Mouse (Mus musculus) lung, postnatal 4 days (tissue): ENCODE measurements around the gene Vmn2r61.

Experiments used
- DNase-seq, 2 experiments: peaks; one replicate each; pipeline ENCODE4 v3.0.0; 2021

Vmn2r61 gene

DNA sequence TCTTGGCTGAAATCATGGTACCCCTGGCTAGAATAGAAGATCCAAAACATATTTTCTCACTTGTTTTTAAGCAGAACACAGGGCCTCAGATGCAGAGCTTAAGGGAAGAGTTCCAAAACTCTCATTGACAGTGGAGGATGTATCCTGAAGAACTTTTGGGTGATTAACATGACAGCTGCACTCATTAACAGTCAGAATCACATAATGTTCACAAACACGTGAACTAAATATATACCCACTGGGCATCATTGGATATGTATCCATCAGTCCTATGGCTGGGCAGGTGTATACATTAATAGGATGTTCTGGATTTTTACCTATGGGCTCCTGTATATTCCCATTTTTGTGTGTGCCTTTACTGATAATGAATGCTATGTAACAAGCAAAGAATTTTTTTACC lies at the start of gene Vmn2r61:
Gene Vmn2r61 (plus strand): TSS at position 301 of the 400 bp plus-strand sequence.
- DNase-seq, result no peak
